Mouse (Mus musculus): Measurements from ENCODE around the gene Ifi27.
A peak's percentile ranks its signal among the peaks of the same experiment; 100 is the strongest.
"Not testable (repeated sequence)": the region's sequence is repeated elsewhere in the genome, so short reads cannot be mapped to it uniquely, and the experiment has no call there.

Ifi27 gene

GRCm38 (mm10) chr12:103433986-103434731, at the start of gene Ifi27:
Gene Ifi27, plus strand, starts transcription at chr12:103434211.
- peak; percentile 81 for DNase-seq

GRCm38 (mm10) chr12:103388505-103389347, 45.3 kb upstream of the Ifi27 start, which contains the start of gene Otub2:
Gene Otub2, plus strand, starts transcription at chr12:103388682.
- peak; percentile 98 for DNase-seq

GRCm38 (mm10) chr12:103389348-103389727, 44.7 kb upstream of the Ifi27 start:
- no peak for DNase-seq

GRCm38 (mm10) chr12:103389982-103390381, 44.0 kb upstream of the Ifi27 start:
- DNase-seq: no peak

GRCm38 (mm10) chr12:103391098-103391497, 42.9 kb upstream of the Ifi27 start:
- DNase-seq: no peak

- no peak for DNase-seq
Observed at GRCm38 (mm10) chr12:103393528-103393927, 40.5 kb upstream of the Ifi27 start.

GRCm38 (mm10) chr12:103395486-103396275, 38.3 kb upstream of the Ifi27 start:
- DNase-seq: no peak

GRCm38 (mm10) chr12:103396751-103397150, 37.3 kb upstream of the Ifi27 start:
- peak; percentile 43 to 77 for DNase-seq

- DNase-seq: no peak
Observed at GRCm38 (mm10) chr12:103404131-103404530, 29.9 kb upstream of the Ifi27 start.

GRCm38 (mm10) chr12:103407720-103408119, 26.3 kb upstream of the Ifi27 start, which contains the start of gene 9330161L09Rik:
Gene 9330161L09Rik, minus strand, starts transcription at chr12:103407820.
- DNase-seq: no peak

GRCm38 (mm10) chr12:103408144-103408543, 25.9 kb upstream of the Ifi27 start:
- no peak for DNase-seq

GRCm38 (mm10) chr12:103425016-103425728, 8.8 kb upstream of the Ifi27 start:
- no peak for DNase-seq

GRCm38 (mm10) chr12:103425729-103426470, 8.1 kb upstream of the Ifi27 start, which contains the start of gene Ddx24:
Gene Ddx24, minus strand, starts transcription at chr12:103425830.
- DNase-seq: peak; percentile 98 to 99

GRCm38 (mm10) chr12:103426710-103427109, 7.3 kb upstream of the Ifi27 start:
- DNase-seq: no peak

GRCm38 (mm10) chr12:103433430-103433829, 581 bp upstream of the Ifi27 start:
- no peak for DNase-seq

GRCm38 (mm10) chr12:103434861-103435260, 850 bp downstream of the Ifi27 start:
- no peak for DNase-seq

- no peak for DNase-seq
Observed at GRCm38 (mm10) chr12:103437601-103438000, 3.6 kb downstream of the Ifi27 start.

GRCm38 (mm10) chr12:103443524-103443923, 9.5 kb downstream of the Ifi27 start, which contains the start of gene Ifi27l2a:
Gene Ifi27l2a, minus strand, starts transcription at chr12:103443680.
- DNase-seq: no peak

- DNase-seq: not testable (repeated sequence)
Observed at GRCm38 (mm10) chr12:103444261-103444660, 10.2 kb downstream of the Ifi27 start.

GRCm38 (mm10) chr12:103445060-103445459, 11.0 kb downstream of the Ifi27 start:
- no peak for DNase-seq

GRCm38 (mm10) chr12:103453361-103453760, 19.4 kb downstream of the Ifi27 start:
- no peak for DNase-seq

Measured in lung, postnatal 4 days (tissue).